Mouse (Mus musculus): ENCODE results near the gene Zbtb16. TPM values are rescaled to one million over a fixed set of nuclear protein-coding genes. Genes with fewer than 3 reads are reported as not detected.

Zbtb16 gene
- total and polyA plus RNA-seq, 3 experiments = 0.04 to 0.72 TPM; not detected in 1

DNA sequence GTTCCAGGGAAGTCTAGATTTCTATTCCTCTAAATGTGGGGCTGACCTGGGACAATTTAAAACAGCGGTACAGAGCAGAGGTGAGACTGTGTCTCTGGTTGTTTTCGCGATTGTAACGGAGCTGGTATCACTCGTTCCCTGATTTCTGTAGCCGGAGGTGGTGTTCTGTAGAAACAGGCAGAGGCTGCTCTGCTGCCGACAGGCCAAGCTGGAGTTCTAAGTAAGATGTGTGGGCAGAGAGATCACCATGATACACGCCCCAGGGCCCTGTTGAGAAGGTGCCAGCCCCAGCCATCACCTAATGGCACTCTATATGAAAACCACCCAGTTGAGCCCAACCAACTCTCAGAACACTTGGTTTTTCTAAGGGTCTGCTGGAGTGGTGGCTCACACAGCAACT, 122.2 kb downstream of the Zbtb16 start:
- Histone ChIP-seq H3K9ac (ENCODE audit: control insufficient read depth, low read depth, low read length, poor library complexity, severe bottlenecking) (peak overlapping the region; percentile 43; the same call in 1 of the 2 replicates), H3K36me3 (ENCODE audit: control insufficient read depth in 1 of 2, insufficient read depth in 2 of 2, low read length in 2 of 2) (peaks cover 0 to 28% of the 10 kb centered on the region in 2 experiments; a peak in 2 of 4 replicates), H3K9me3 (replicated peaks; ENCODE audit: insufficient read depth, low read length) (no peaks in the 10 kb centered on the region), H3K79me2 (ENCODE audit: control insufficient read depth, insufficient read depth, low read length, poor library complexity) (no peaks in the 10 kb centered on the region), H3K4me3 (ENCODE audit: control insufficient read depth in 1 of 2, insufficient read depth in 1 of 2, low read depth in 2 of 2, low read length in 2 of 2) (no peak overlapping the region), H3K27ac (ENCODE audit: control insufficient read depth, low read depth, low read length) (peak overlapping the region; percentile 99), H3K27me3 (ENCODE audit: control insufficient read depth in 1 of 2, insufficient read depth in 2 of 2, low read length in 2 of 2) (no peaks in the 10 kb centered on the region), H3K4me1 (ENCODE audit: control insufficient read depth in 1 of 2, insufficient read depth in 2 of 2, low read length in 2 of 2) (peaks cover 17 to 51% of the 10 kb centered on the region in 2 experiments)
- DNase-seq (ENCODE audit: low read depth, low spot score) = peak; percentile 48
- TF ChIP-seq USF2 (IDR thresholded peaks at IDR 0.05; ENCODE audit: borderline replicate concordance in 1 of 2, insufficient read depth in 1 of 2, low read depth in 1 of 2, low read length in 2 of 2) (no peak), MYB (IDR thresholded peaks at IDR 0.05; ENCODE audit: low read depth, low read length) (no peak), MYC (IDR thresholded peaks at IDR 0.05; ENCODE audit: low read depth, low read length) (no peak), E2F4 (IDR thresholded peaks at IDR 0.05; ENCODE audit: borderline replicate concordance, low read depth, low read length) (no peak), RCOR1 (IDR thresholded peaks at IDR 0.05; ENCODE audit: low read depth, low read length) (no peak), JUND (IDR thresholded peaks at IDR 0.05; ENCODE audit: low read depth, low read length) (no peak), CHD1 (IDR thresholded peaks at IDR 0.05; ENCODE audit: low read depth, low read length) (no peak), ZNF384 (IDR thresholded peaks at IDR 0.05; ENCODE audit: low read depth, low read length) (no peak), GABPA (IDR thresholded peaks at IDR 0.05; ENCODE audit: low read depth, low read length) (no peak), NELFE (IDR thresholded peaks at IDR 0.05; ENCODE audit: low read depth, low read length) (no peak), ZKSCAN1 (IDR thresholded peaks at IDR 0.05; ENCODE audit: low read depth, low read length) (no peak), KAT2A (conservative IDR thresholded peaks at IDR 0.05; ENCODE audit: low read depth, low read length) (no peak), USF1 (IDR thresholded peaks at IDR 0.05; ENCODE audit: low read depth, low read length) (no peak), GATA1 (IDR thresholded peaks at IDR 0.05; ENCODE audit: low read depth, low read length) (no peak), MEF2A (IDR thresholded peaks at IDR 0.05; ENCODE audit: extremely low read depth, insufficient replicate concordance, low read depth, low read length, poor library complexity, severe bottlenecking) (no peak), SIN3A (IDR thresholded peaks at IDR 0.05; ENCODE audit: low read length) (no peak), BHLHE40 (IDR thresholded peaks at IDR 0.05; ENCODE audit: borderline replicate concordance, low read depth, low read length) (no peak), UBTF (IDR thresholded peaks at IDR 0.05; ENCODE audit: borderline replicate concordance, insufficient read depth, low read depth, low read length) (no peak)

DNA sequence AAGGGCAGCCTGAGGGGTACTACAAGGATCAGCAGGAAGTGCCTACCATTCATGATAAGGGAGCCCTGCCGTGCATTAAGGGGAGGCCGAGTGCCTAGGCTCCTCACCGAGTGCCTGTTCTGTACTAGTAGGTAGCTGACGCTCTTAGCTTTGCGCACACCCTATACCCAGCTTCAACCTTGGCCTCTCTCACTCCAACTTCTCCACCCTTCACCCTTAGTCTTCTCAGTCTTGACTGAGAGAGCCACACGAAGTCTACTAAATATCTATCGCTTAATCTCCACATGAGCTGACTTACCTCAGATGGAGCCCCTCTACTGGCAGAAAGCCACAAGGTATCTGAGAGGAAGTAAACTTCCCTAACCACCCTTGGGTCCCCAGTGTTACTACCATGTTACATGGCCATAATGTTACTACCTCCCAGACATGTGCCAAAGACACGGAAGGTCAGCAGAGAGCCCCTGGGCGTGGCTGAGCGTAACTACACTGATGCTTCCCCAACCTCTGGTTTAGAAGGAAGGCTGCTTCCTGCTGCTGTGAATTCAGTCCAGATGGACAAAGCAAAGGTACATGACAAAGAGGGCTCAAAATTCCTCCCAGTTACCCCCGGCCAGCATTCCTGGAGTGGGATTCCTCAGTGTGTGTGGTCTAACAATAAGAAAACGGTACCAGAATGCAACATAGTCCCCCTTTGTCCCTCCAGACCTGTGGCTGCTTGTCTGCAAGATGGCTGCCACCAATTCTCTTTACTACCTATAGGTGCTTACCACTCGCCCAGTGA, 122.8 kb downstream of the Zbtb16 start:
- Histone ChIP-seq H3K9ac (ENCODE audit: control insufficient read depth, low read depth, low read length, poor library complexity, severe bottlenecking) (peak overlapping the region; percentile 54), H3K79me2 (ENCODE audit: control insufficient read depth, insufficient read depth, low read length, poor library complexity) (no peaks in the 10 kb centered on the region), H3K4me3 (ENCODE audit: control insufficient read depth in 1 of 2, insufficient read depth in 1 of 2, low read depth in 2 of 2, low read length in 2 of 2) (peak overlapping the region in 1 of 2 experiments; percentile 31; a peak in 2 of 4 replicates), H3K27ac (ENCODE audit: control insufficient read depth, low read depth, low read length) (peak overlapping the region; percentile 99), H3K27me3 (ENCODE audit: control insufficient read depth in 1 of 2, insufficient read depth in 2 of 2, low read length in 2 of 2) (no peaks in the 10 kb centered on the region), H3K36me3 (ENCODE audit: control insufficient read depth in 1 of 2, insufficient read depth in 2 of 2, low read length in 2 of 2) (peaks cover 0 to 29% of the 10 kb centered on the region in 2 experiments; a peak in 2 of 4 replicates), H3K9me3 (replicated peaks; ENCODE audit: insufficient read depth, low read length) (no peaks in the 10 kb centered on the region), H3K4me1 (ENCODE audit: control insufficient read depth in 1 of 2, insufficient read depth in 2 of 2, low read length in 2 of 2) (peaks cover 17 to 55% of the 10 kb centered on the region in 2 experiments)
- DNase-seq (ENCODE audit: low read depth, low spot score) = peak; percentile 85
- TF ChIP-seq RAD21 (IDR thresholded peaks at IDR 0.05; ENCODE audit: low read depth, low read length) (no peak), NRF1 (IDR thresholded peaks at IDR 0.05; ENCODE audit: insufficient read depth, low read depth, low read length, poor library complexity, severe bottlenecking) (no peak), MAX (IDR thresholded peaks at IDR 0.05; ENCODE audit: low read length) (peak; percentile 74; the same call in 1 of the 2 replicates), MEF2A (IDR thresholded peaks at IDR 0.05; ENCODE audit: extremely low read depth, insufficient replicate concordance, low read depth, low read length, poor library complexity, severe bottlenecking) (no peak), CHD1 (IDR thresholded peaks at IDR 0.05; ENCODE audit: low read depth, low read length) (0 out of 2 replicates have a peak, but pooled peaks have one; percentile 30), JUND (IDR thresholded peaks at IDR 0.05; ENCODE audit: low read depth, low read length) (no peak), MYC (IDR thresholded peaks at IDR 0.05; ENCODE audit: low read depth, low read length) (peak; percentile 82), NELFE (IDR thresholded peaks at IDR 0.05; ENCODE audit: low read depth, low read length) (peak; percentile 57; the same call in 1 of the 2 replicates), MYB (IDR thresholded peaks at IDR 0.05; ENCODE audit: low read depth, low read length) (0 out of 2 replicates have a peak, but pooled peaks have one; percentile 13), TBP (IDR thresholded peaks at IDR 0.05; ENCODE audit: low read depth, low read length) (peak; percentile 53), SIN3A (IDR thresholded peaks at IDR 0.05; ENCODE audit: low read length) (peak; percentile 72), USF1 (IDR thresholded peaks at IDR 0.05; ENCODE audit: low read depth, low read length) (no peak), ETS1 (IDR thresholded peaks at IDR 0.05; ENCODE audit: low read depth, low read length) (peak; percentile 91), MAZ (IDR thresholded peaks at IDR 0.05; ENCODE audit: low read depth, low read length) (peak; percentile 85), E2F4 (IDR thresholded peaks at IDR 0.05; ENCODE audit: borderline replicate concordance, low read depth, low read length) (no peak), GATA1 (IDR thresholded peaks at IDR 0.05; ENCODE audit: low read depth, low read length) (peak; percentile 72), ZMIZ1 (IDR thresholded peaks at IDR 0.05; ENCODE audit: low read depth, low read length) (peak; percentile 89), CHD2 (IDR thresholded peaks at IDR 0.05; ENCODE audit: low read length) (no peak; the same call in 1 of the 2 replicates)
